ENCODE assay signal across 21 mouse cellular contexts in the genomic region with DNA sequence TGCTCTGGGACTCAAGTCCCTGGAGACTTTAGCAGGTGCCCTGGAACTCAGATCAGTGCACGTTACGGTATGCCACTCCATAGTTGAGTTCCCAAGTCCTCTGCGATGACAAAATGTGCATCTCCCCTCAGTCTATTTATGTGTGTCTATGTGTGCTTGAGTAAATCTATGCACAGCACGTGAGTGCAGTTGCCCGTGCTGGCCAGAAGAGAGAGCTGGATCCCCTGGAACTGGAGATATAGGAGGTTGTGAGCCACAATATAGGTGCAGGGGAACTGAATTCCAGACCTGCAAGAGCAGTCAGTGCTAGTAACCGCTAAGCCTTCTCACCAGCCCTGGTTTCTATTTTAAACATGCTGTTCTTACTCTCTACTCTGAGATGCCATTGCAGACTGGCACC.
DNase-seq lines count a peak whose midpoint lies in the region; ATAC-seq and TF ChIP-seq lines count a peak whose summit lies in the region.
"Had no signal": no experiment of that assay in that cellular context is flagged by ENCODE, and none has a peak within 500 bp of the region (broad histone marks: within the 10 kb centered on the region; RNA-seq: fewer than 3 reads in every experiment).

No protein-coding gene starts in this region.

- H3K4me3 ChIP-seq in C2C12 (ENCODE audit: insufficient read depth, poor library complexity, severe bottlenecking) = peak overlapping the region; percentile 6
- H3K4me3 ChIP-seq in CH12.LX (replicated peaks in 1 of 3; ENCODE audit: low read depth in 2 of 3, low read length in 2 of 3, poor library complexity in 1 of 3) = no peak overlapping the region
- no peak overlapping the region for H3K4me3 ChIP-seq in embryonic facial prominence, embryonic 13.5 days
- no peak overlapping the region for H3K4me3 ChIP-seq in kidney, adult 2 months (ENCODE audit: insufficient read depth, low read depth, low read length)
- H3K4me3 ChIP-seq in kidney, embryonic 15.5 days (replicated peaks) = no peak overlapping the region
- H3K4me3 ChIP-seq: embryonic facial prominence, embryonic 12.5 days; forebrain, embryonic 13.5 days; heart, embryonic 13.5 days; hindbrain, embryonic 15.5 days had no signal

- POLR2A ChIA-PET in Patski (lab: Charles Lee) = no interaction called here

- in situ Hi-C loops in CH12.LX (cut with MboI; ENCODE audit: low pct_ligation_motif_present, low pct_unique_long_range_greater_than_20kb, low sequenced_read_pairs) (no loop called here), Patski (cut with MboI; ENCODE audit: low pct_unique_long_range_greater_than_20kb) (no loop called here)

- no peak for TF ChIP-seq EP300 in CH12.LX (IDR thresholded peaks at IDR 0.05; ENCODE audit: low read length)

- no peaks in the 10 kb centered on the region for H3K9me3 ChIP-seq in CH12.LX (replicated peaks; ENCODE audit: low read length)
- H3K9me3 ChIP-seq in embryonic facial prominence, embryonic 13.5 days = no peaks in the 10 kb centered on the region
- H3K9me3 ChIP-seq in kidney, embryonic 15.5 days (replicated peaks) = no peaks in the 10 kb centered on the region
- H3K9me3 ChIP-seq: embryonic facial prominence, embryonic 12.5 days; forebrain, embryonic 13.5 days; hindbrain, embryonic 15.5 days had no signal

- no peak overlapping the region for H3K4me2 ChIP-seq in CH12.LX (ENCODE audit: insufficient read depth, low read depth, poor library complexity, severe bottlenecking)
- H3K4me2 ChIP-seq in embryonic facial prominence, embryonic 13.5 days = no peak overlapping the region
- no peak overlapping the region for H3K4me2 ChIP-seq in kidney, embryonic 15.5 days
- H3K4me2 ChIP-seq: embryonic facial prominence, embryonic 12.5 days; forebrain, embryonic 13.5 days; heart, embryonic 13.5 days; hindbrain, embryonic 15.5 days had no signal

- H3K27ac ChIP-seq in CH12.LX (ENCODE audit: insufficient read depth, low read depth) = no peak overlapping the region
- H3K27ac ChIP-seq in embryonic facial prominence, embryonic 13.5 days = peak overlapping the region; percentile 73; the same call in 1 of the 2 replicates
- H3K27ac ChIP-seq in kidney, adult 2 months (ENCODE audit: insufficient read depth, low read depth, low read length) = no peak overlapping the region
- no peak overlapping the region for H3K27ac ChIP-seq in kidney, embryonic 15.5 days
- H3K27ac ChIP-seq: forebrain, embryonic 13.5 days; heart, embryonic 13.5 days; hindbrain, embryonic 15.5 days had no signal

- H3K4me1 ChIP-seq in CH12.LX (ENCODE audit: control insufficient read depth in 1 of 2, insufficient read depth in 2 of 2) = no peaks in the 10 kb centered on the region
- peaks cover 26% of the 10 kb centered on the region for H3K4me1 ChIP-seq in embryonic facial prominence, embryonic 13.5 days
- no peaks in the 10 kb centered on the region for H3K4me1 ChIP-seq in kidney, adult 2 months (ENCODE audit: control insufficient read depth, insufficient read depth, low read length)
- H3K4me1 ChIP-seq in kidney, embryonic 15.5 days = peaks cover 12% of the 10 kb centered on the region
- H3K4me1 ChIP-seq: forebrain, embryonic 13.5 days; hindbrain, embryonic 15.5 days had no signal

- dilution Hi-C loops in CH12.LX (cut with MboI; ENCODE audit: extremely low pct_ligation_motif_present, extremely low pct_unique_long_range_greater_than_20kb, low sequenced_read_pairs) = no loop called here

- no peak for TF ChIP-seq CTCF in C2C12 (IDR thresholded peaks at IDR 0.05; ENCODE audit: control insufficient read depth, insufficient read depth, insufficient read length)
- TF ChIP-seq CTCF in CH12.LX (conservative IDR thresholded peaks at IDR 0.05 in 1 of 2, IDR thresholded peaks at IDR 0.05 in 1 of 2; ENCODE audit: low read depth in 2 of 2, low read length in 2 of 2) = no peak
- peak; percentile 42 for TF ChIP-seq CTCF in Patski (IDR thresholded peaks at IDR 0.05)
- TF ChIP-seq CTCF in kidney, adult 2 months (conservative IDR thresholded peaks at IDR 0.05; ENCODE audit: insufficient read depth, insufficient read length, low read depth, low read length) = no peak

- ATAC-seq in Patski = no peak
- no peak for ATAC-seq in embryonic facial prominence, embryonic 13.5 days (ENCODE audit: insufficient number of reproducible peaks, insufficient read depth, low FRiP score, low TSS enrichment, low read depth)
- no peak for ATAC-seq in kidney, embryonic 15.5 days (replicated peaks; ENCODE audit: low FRiP score)
- ATAC-seq: CD4-positive, CD25-positive, alpha-beta regulatory T cell, adult 4 months; forebrain, embryonic 13.5 days; forebrain, postnatal 0 days had no signal

- H3K27me3 ChIP-seq in C2C12 (ENCODE audit: control insufficient read depth, insufficient read depth, insufficient read length) (no peaks in the 10 kb centered on the region), CH12.LX (replicated peaks) (no peaks in the 10 kb centered on the region), Patski (no peaks in the 10 kb centered on the region)
- no peaks in the 10 kb centered on the region for H3K27me3 ChIP-seq in embryonic facial prominence, embryonic 13.5 days
- H3K27me3 ChIP-seq in kidney, adult 2 months (replicated peaks; ENCODE audit: control insufficient read depth, insufficient read depth, low read length) = no peaks in the 10 kb centered on the region
- H3K27me3 ChIP-seq in kidney, embryonic 15.5 days = peaks cover 15% of the 10 kb centered on the region
- H3K27me3 ChIP-seq: embryonic facial prominence, embryonic 12.5 days; forebrain, embryonic 13.5 days; heart, embryonic 13.5 days; hindbrain, embryonic 15.5 days had no signal

- H3K9ac ChIP-seq in CH12.LX (ENCODE audit: insufficient read depth, low read depth) = no peak overlapping the region
- H3K9ac ChIP-seq in embryonic facial prominence, embryonic 13.5 days = no peak overlapping the region
- H3K9ac ChIP-seq in kidney, embryonic 15.5 days = no peak overlapping the region
- H3K9ac ChIP-seq: embryonic facial prominence, embryonic 12.5 days; forebrain, embryonic 13.5 days; forebrain, postnatal 0 days; heart, embryonic 13.5 days; hindbrain, embryonic 15.5 days had no signal

- H3K36me3 ChIP-seq in C2C12 (ENCODE audit: control insufficient read depth, insufficient read depth) (no peaks in the 10 kb centered on the region), CH12.LX (replicated peaks in 1 of 2; ENCODE audit: control insufficient read depth in 1 of 2, insufficient read depth in 1 of 2, low read length in 1 of 2) (no peaks in the 10 kb centered on the region)
- no peaks in the 10 kb centered on the region for H3K36me3 ChIP-seq in embryonic facial prominence, embryonic 13.5 days
- H3K36me3 ChIP-seq in kidney, adult 2 months (ENCODE audit: control insufficient read depth, insufficient read depth, low read length) = no peaks in the 10 kb centered on the region
- no peaks in the 10 kb centered on the region for H3K36me3 ChIP-seq in kidney, embryonic 15.5 days
- H3K36me3 ChIP-seq: embryonic facial prominence, embryonic 12.5 days; G1E; heart, embryonic 13.5 days; hindbrain, embryonic 15.5 days had no signal

- no peaks in the 10 kb centered on the region for H3K79me3 ChIP-seq in C2C12 (ENCODE audit: low read depth)

- 93% methylated on average over 6 of the region's 6 CpGs for WGBS in embryonic facial prominence, embryonic 13.5 days
- WGBS in kidney, adult 2 months = 95% methylated on average over 6 of the region's 6 CpGs
- WGBS in kidney, embryonic 15.5 days = 93% methylated on average over 6 of the region's 6 CpGs

- H3K79me2 ChIP-seq in C2C12 (ENCODE audit: control insufficient read depth, insufficient read depth) = no peaks in the 10 kb centered on the region
- H3K79me2 ChIP-seq in CH12.LX (replicated peaks; ENCODE audit: control insufficient read depth, extremely low read depth, insufficient read depth, poor library complexity, severe bottlenecking) = no peaks in the 10 kb centered on the region

- no peak for DNase-seq in CH12.LX (ENCODE audit: extremely low read depth)
- DNase-seq in Patski (ENCODE audit: low read depth, low spot score) = no peak
- no peak for DNase-seq in embryo, embryonic 10.5 days (ENCODE audit: low spot score)
- no peak for DNase-seq in kidney, adult 2 months
- DNase-seq: adrenal gland, postnatal 10 days; cerebellum, adult 11-12 months; cerebellum, adult 9-11 months; embryo, embryonic 11 days; forebrain, postnatal 0 days; gastrocnemius, postnatal 14 days; heart, postnatal 36 days; kidney, adult 11 months had no signal

- TF ChIP-seq RAD21 in CH12.LX (IDR thresholded peaks at IDR 0.05; ENCODE audit: low read depth, low read length) = no peak

- CTCF ChIA-PET in Patski (lab: Charles Lee) = no interaction called here

- H3ac ChIP-seq in C2C12 (ENCODE audit: control insufficient read depth, insufficient read length, low read depth) = no peak overlapping the region

- no peak for TF ChIP-seq POLR2A in CH12.LX (IDR thresholded peaks at IDR 0.05; ENCODE audit: low read depth, low read length)
- no peak for TF ChIP-seq POLR2A in kidney, adult 2 months (IDR thresholded peaks at IDR 0.05; ENCODE audit: low read depth, low read length)

TF ChIP-seq in C2C12, 6 proteins besides CTCF, POLR2A, EP300 and RAD21:
- TF ChIP-seq USF1 (IDR thresholded peaks at IDR 0.05; ENCODE audit: low read depth) (no peak), FOSL1 (IDR thresholded peaks at IDR 0.05; ENCODE audit: insufficient read depth, low read length, poor library complexity, severe bottlenecking) (no peak), CEBPB (IDR thresholded peaks at IDR 0.05; ENCODE audit: low read depth) (no peak), MYOD1 (IDR thresholded peaks at IDR 0.05; ENCODE audit: control insufficient read depth, insufficient read length, low read depth) (no peak), MAX (IDR thresholded peaks at IDR 0.05) (no peak), MYOG (IDR thresholded peaks at IDR 0.05; ENCODE audit: control insufficient read depth, extremely low read depth, insufficient read length) (no peak)

TF ChIP-seq in CH12.LX, 34 proteins besides CTCF, POLR2A, EP300 and RAD21:
- TF ChIP-seq RCOR1 (conservative IDR thresholded peaks at IDR 0.05; ENCODE audit: low read depth, low read length) (no peak), KAT2A (IDR thresholded peaks at IDR 0.05; ENCODE audit: insufficient replicate concordance, low read length) (no peak), E2F4 (IDR thresholded peaks at IDR 0.05; ENCODE audit: insufficient replicate concordance, low read depth, low read length) (no peak), BHLHE40 (IDR thresholded peaks at IDR 0.05; ENCODE audit: low read depth, low read length) (peak; percentile 26; the same call in 1 of the 2 replicates), POLR2AphosphoS2 (IDR thresholded peaks at IDR 0.05; ENCODE audit: low read depth, low read length) (no peak)
